Mouse (Mus musculus) adipose tissue, adult 10 weeks (tissue): ENCODE measurements around the gene Calhm5. TPM values are rescaled to one million over a fixed set of nuclear protein-coding genes. Genes with fewer than 3 reads are reported as not detected.

ENCODE experiments used
- polyA plus RNA-seq: library from polyadenylated mRNA; stranded (reverse); fragments of 350-450 nt; fragmentation: Illumina TruSeq; extraction: RNeasy Lipid Tissue Mini Kit (QIAGEN cat#74804); gene quantifications from one replicate; pipeline ENCODE4 v1.2.3, GENCODE M21; 2014; ENCODE audit warnings: low read depth, low replicate concordance

Calhm5 gene
- polyA plus RNA-seq: 0.53 TPM

GRCm38 (mm10) chr10:34096418-34096883 is at the start of gene Calhm5:
TSS of gene Calhm5 (minus strand) at chr10:34096519.

GRCm38 (mm10) chr10:34127392-34128378 is 31.4 kb upstream of the Calhm5 start, which contains the start of gene Calhm6:
TSS of gene Calhm6 (minus strand) at chr10:34127984.

GRCm38 (mm10) chr10:34044210-34044609 is 52.1 kb downstream of the Calhm5 start, which contains the start of gene Calhm4:
TSS of gene Calhm4 (minus strand) at chr10:34044310.

Other genes with a start within 250 kb of the Calhm5 start
- not detected for gene Sult3a1, start 238.8 kb downstream of the Calhm5 start, polyA plus RNA-seq
- gene Rsph4a, start 191.4 kb downstream of the Calhm5 start, polyA plus RNA-seq: 3.5 TPM
- 10.2 TPM for gene Zup1, start 145.2 kb downstream of the Calhm5 start, polyA plus RNA-seq
- 61.1 TPM for gene Rwdd1, start 76.9 kb downstream of the Calhm5 start, polyA plus RNA-seq
- not detected for gene Trappc3l, start 58.9 kb downstream of the Calhm5 start, polyA plus RNA-seq
- not detected for gene Calhm4, start 52.2 kb downstream of the Calhm5 start, polyA plus RNA-seq
- 2.3 TPM for gene Calhm6, start 31.5 kb upstream of the Calhm5 start, polyA plus RNA-seq
- 12.5 TPM for gene Dse, start 111.2 kb upstream of the Calhm5 start, polyA plus RNA-seq
- 36.4 TPM for gene Tspyl1, start 185.7 kb upstream of the Calhm5 start, polyA plus RNA-seq
- gene Tspyl4, start 200.9 kb upstream of the Calhm5 start, polyA plus RNA-seq: 8.2 TPM